Mouse (Mus musculus): ENCODE results near the gene Pcsk4. TPM values are rescaled to one million over a fixed set of nuclear protein-coding genes. Genes with fewer than 3 reads are reported as not detected.

Pcsk4 gene
- polyA plus RNA-seq, 1 experiment from 2014 or later: 8.2 TPM

DNA sequence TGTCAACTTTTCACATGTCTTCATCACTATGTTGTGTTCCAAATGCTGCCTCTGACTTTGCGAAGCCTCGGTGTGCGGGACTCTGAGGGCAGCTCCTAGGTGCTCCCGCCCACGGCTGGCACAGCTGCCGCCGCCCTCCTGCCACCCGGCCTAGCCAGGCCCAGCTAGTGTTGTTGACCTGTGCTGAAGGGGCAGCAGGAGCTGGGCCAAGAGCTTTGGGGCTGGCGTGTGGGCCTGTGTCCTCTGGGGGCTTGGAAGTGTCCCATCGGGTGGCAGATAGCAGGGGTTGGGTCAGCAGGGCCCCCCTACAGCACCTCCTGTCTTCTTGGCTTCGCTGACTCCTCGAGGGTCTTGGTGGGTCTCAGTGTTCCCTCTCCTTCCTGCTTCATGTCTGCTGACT is 50.0 kb downstream of the Pcsk4 start:
- peaks cover 9% of the 10 kb centered on the region for H3K4me1 ChIP-seq
- no peak overlapping the region for H3K4me2 ChIP-seq
- 96% methylated on average over 12 of the region's 12 CpGs for WGBS
- H3K36me3 ChIP-seq: peaks cover 88% of the 10 kb centered on the region
- no peaks in the 10 kb centered on the region for H3K27me3 ChIP-seq (replicated peaks)
- no peak overlapping the region for H3K4me3 ChIP-seq (replicated peaks)
- no peaks in the 10 kb centered on the region for H3K9me3 ChIP-seq (replicated peaks)
- no peak overlapping the region for H3K9ac ChIP-seq (replicated peaks)
- ATAC-seq (ENCODE audit: low FRiP score): no peak
- H3K27ac ChIP-seq (replicated peaks): no peak overlapping the region

DNA sequence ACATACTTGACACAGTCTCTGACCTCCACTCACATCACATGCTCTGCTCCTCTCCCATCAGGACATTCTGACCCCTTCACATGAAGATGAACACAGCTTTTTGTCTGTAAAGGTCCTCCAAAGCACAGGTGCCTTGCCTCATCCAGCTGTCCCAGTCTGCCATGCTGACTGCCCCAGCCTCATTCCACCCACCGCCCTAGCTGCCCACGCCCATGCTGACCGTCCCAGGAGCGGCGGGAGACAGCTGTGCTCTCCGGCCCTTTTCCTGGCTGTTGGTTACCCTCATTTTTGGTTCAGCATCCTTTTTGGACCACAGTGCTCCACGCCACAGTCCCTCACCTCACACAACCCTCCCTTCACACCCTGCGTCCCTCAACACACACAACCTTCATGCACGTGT is 50.9 kb downstream of the Pcsk4 start:
- no peak overlapping the region for H3K4me3 ChIP-seq (replicated peaks)
- H3K27ac ChIP-seq (replicated peaks): no peak overlapping the region
- WGBS: 96% methylated on average over 9 of the region's 9 CpGs
- no peak for ATAC-seq (ENCODE audit: low FRiP score)
- no peaks in the 10 kb centered on the region for H3K9me3 ChIP-seq (replicated peaks)
- H3K4me2 ChIP-seq: no peak overlapping the region
- no peak overlapping the region for H3K9ac ChIP-seq (replicated peaks)
- H3K36me3 ChIP-seq: peaks cover 79% of the 10 kb centered on the region
- no peaks in the 10 kb centered on the region for H3K27me3 ChIP-seq (replicated peaks)
- H3K4me1 ChIP-seq: peaks cover 16% of the 10 kb centered on the region

DNA sequence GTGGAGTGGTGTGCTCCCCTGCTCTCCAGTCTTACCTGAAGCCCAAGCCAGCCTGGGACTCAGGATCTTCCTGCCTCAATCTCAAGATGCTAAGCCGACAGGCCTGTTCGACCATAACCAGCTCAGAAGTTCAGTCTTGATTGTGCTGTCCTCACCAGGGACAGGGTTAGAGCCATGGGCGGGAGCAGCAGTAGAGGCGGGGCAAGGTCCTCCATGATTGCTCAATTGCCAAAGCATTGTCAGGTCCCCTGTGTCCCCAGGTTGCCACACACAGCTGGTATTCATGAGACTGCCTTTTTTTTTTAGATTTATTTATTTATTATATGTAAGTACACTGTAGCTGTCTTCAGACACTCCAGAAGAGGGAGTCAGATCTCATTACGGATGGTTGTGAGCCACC is 53.1 kb downstream of the Pcsk4 start:
- Histone ChIP-seq H3K9me3 (replicated peaks) (no peaks in the 10 kb centered on the region), H3K4me2 (no peak overlapping the region), H3K9ac (replicated peaks) (no peak overlapping the region), H3K27ac (replicated peaks) (no peak overlapping the region), H3K4me3 (replicated peaks) (no peak overlapping the region), H3K4me1 (peaks cover 17% of the 10 kb centered on the region), H3K27me3 (replicated peaks) (no peaks in the 10 kb centered on the region), H3K36me3 (peaks cover 65% of the 10 kb centered on the region)
- ATAC-seq (ENCODE audit: low FRiP score): no peak
- WGBS: 86% methylated on average over 5 of the region's 5 CpGs

DNA sequence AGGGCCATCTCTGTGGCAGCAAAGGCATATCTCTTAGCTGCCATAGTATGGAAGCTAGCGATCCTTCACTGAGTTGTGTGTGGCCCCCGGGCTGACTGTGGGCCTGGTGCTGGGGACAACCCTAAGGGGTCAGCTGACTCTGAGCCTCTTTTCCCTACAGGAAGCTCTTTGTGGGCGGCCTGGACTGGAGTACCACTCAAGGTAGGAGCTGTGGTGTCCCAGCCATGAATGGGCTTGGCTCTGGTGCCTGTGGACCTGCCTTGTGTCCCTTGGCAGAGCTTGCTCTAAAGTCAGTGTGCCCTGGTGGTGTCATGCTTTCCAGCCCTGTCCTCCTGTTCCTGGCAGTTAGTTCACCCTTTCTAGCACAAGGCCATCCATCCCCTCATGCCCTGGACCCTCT is 55.5 kb downstream of the Pcsk4 start:
- ATAC-seq (ENCODE audit: low FRiP score): no peak
- Histone ChIP-seq H3K9me3 (replicated peaks) (no peaks in the 10 kb centered on the region), H3K27me3 (replicated peaks) (no peaks in the 10 kb centered on the region), H3K27ac (replicated peaks) (no peak overlapping the region), H3K4me1 (peaks cover 39% of the 10 kb centered on the region), H3K4me2 (no peak overlapping the region), H3K9ac (replicated peaks) (no peak overlapping the region), H3K4me3 (replicated peaks) (no peak overlapping the region), H3K36me3 (peaks cover 43% of the 10 kb centered on the region)
- 89% methylated on average over 3 of the region's 3 CpGs for WGBS

DNA sequence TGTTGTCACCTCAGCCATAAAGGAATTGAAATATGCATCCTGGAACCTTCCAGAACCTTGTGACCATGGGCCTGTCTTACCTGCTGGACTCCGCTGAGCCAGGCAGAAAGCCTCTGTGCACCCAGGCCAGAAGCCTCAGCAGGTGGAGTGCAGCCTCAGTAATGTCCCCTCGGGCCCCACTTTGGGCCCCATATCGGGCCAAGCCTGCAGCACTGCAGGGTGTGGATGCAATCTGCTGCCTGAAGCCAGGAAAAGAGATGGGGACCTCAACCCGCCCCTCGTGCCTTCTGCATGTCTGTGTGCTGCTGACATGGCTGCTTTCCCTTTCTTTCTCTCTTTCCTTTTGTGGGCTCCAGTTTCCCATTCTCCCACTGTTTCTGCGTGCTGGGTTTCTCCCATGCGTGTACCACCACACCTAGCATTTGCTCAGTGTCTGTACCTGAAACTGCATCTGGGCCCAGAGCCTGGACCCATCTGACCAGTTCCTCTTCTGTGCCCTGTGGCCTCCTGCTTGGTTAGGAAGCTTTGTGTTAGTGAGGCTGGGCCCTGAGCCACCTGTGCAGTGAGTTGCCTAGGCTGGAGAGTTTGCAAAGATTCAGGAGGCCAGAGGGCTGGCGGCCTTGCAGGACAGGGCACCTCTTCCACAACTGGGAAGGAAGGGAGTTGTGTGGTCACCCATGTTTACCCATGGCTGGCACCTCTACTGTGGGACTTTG is 57.3 kb downstream of the Pcsk4 start:
- Histone ChIP-seq H3K9me3 (replicated peaks) (no peaks in the 10 kb centered on the region), H3K4me3 (replicated peaks) (no peak overlapping the region), H3K4me2 (no peak overlapping the region), H3K9ac (replicated peaks) (no peak overlapping the region; the same call in 1 of the 2 replicates), H3K27me3 (replicated peaks) (no peaks in the 10 kb centered on the region), H3K4me1 (peaks cover 58% of the 10 kb centered on the region), H3K27ac (replicated peaks) (no peak overlapping the region), H3K36me3 (peaks cover 24% of the 10 kb centered on the region)
- ATAC-seq (ENCODE audit: low FRiP score): no peak
- 89% methylated on average over 8 of the region's 8 CpGs for WGBS

Small RNAs within 50 kb of the gene (microRNA-seq; reads per million reads assigned to microRNA genes)
- not detected for gene Mir6911

Other genes with a start within 250 kb of the Pcsk4 start
- gene Sbno2, start 223.9 kb downstream of the Pcsk4 start, polyA plus RNA-seq (2015; fragmentation: Nextera tagmentation; extraction: Ambion mirVana): 11.7 and 12.8 TPM in 2 replicates
- 16.9 and 17.3 TPM in 2 replicates for gene Stk11, start 213.7 kb downstream of the Pcsk4 start, polyA plus RNA-seq (2015; fragmentation: Nextera tagmentation; extraction: Ambion mirVana)
- gene Atp5d, start 190.9 kb downstream of the Pcsk4 start, polyA plus RNA-seq (2015; fragmentation: Nextera tagmentation; extraction: Ambion mirVana): 553 and 558 TPM in 2 replicates
- gene Cbarp, start 188.7 kb downstream of the Pcsk4 start, polyA plus RNA-seq (2015; fragmentation: Nextera tagmentation; extraction: Ambion mirVana): 91.9 and 93.0 TPM in 2 replicates
- 19.4 and 20.5 TPM in 2 replicates for gene Midn, start 181.2 kb downstream of the Pcsk4 start, polyA plus RNA-seq (2015; fragmentation: Nextera tagmentation; extraction: Ambion mirVana)
- gene Cirbp, start 163.5 kb downstream of the Pcsk4 start, polyA plus RNA-seq (2015; fragmentation: Nextera tagmentation; extraction: Ambion mirVana): 284 and 345 TPM in 2 replicates
- 13.5 and 14.3 TPM in 2 replicates for gene 1600002K03Rik, start 156.6 kb downstream of the Pcsk4 start, polyA plus RNA-seq (2015; fragmentation: Nextera tagmentation; extraction: Ambion mirVana)
- 25.9 and 31.2 TPM in 2 replicates for gene Efna2, start 150.0 kb downstream of the Pcsk4 start, polyA plus RNA-seq (2015; fragmentation: Nextera tagmentation; extraction: Ambion mirVana)
- 46.8 and 49.6 TPM in 2 replicates for gene Mum1, start 103.1 kb downstream of the Pcsk4 start, polyA plus RNA-seq (2015; fragmentation: Nextera tagmentation; extraction: Ambion mirVana)
- gene Ndufs7, start 80.4 kb downstream of the Pcsk4 start, polyA plus RNA-seq (2015; fragmentation: Nextera tagmentation; extraction: Ambion mirVana): 353 and 368 TPM in 2 replicates
- 27.9 and 34.6 TPM in 2 replicates for gene Gamt, start 68.5 kb downstream of the Pcsk4 start, polyA plus RNA-seq (2015; fragmentation: Nextera tagmentation; extraction: Ambion mirVana)
- 48.6 and 50.4 TPM in 2 replicates for gene Dazap1, start 68.0 kb downstream of the Pcsk4 start, polyA plus RNA-seq (2015; fragmentation: Nextera tagmentation; extraction: Ambion mirVana)
- gene Rps15, start 37.0 kb downstream of the Pcsk4 start, polyA plus RNA-seq (2015; fragmentation: Nextera tagmentation; extraction: Ambion mirVana): 544 and 638 TPM in 2 replicates
- 122 and 144 TPM in 2 replicates for gene Apc2, start 33.5 kb downstream of the Pcsk4 start, polyA plus RNA-seq (2015; fragmentation: Nextera tagmentation; extraction: Ambion mirVana)
- 26.9 and 36.6 TPM in 2 replicates for gene 2310011J03Rik, start 9.0 kb downstream of the Pcsk4 start, polyA plus RNA-seq (2015; fragmentation: Nextera tagmentation; extraction: Ambion mirVana)
- gene Reep6, start 455 bp upstream of the Pcsk4 start, polyA plus RNA-seq (2015; fragmentation: Nextera tagmentation; extraction: Ambion mirVana): 4.3 and 7.3 TPM in 2 replicates
- gene Adamtsl5, start 18.9 kb upstream of the Pcsk4 start, polyA plus RNA-seq (2015; fragmentation: Nextera tagmentation; extraction: Ambion mirVana): 1.6 and 3.6 TPM in 2 replicates
- 3.9 and 6.1 TPM in 2 replicates for gene Plk5, start 27.0 kb upstream of the Pcsk4 start, polyA plus RNA-seq (2015; fragmentation: Nextera tagmentation; extraction: Ambion mirVana)
- gene Mex3d, start 58.2 kb upstream of the Pcsk4 start, polyA plus RNA-seq (2015; fragmentation: Nextera tagmentation; extraction: Ambion mirVana): 9.1 and 14.0 TPM in 2 replicates
- gene Mbd3, start 70.1 kb upstream of the Pcsk4 start, polyA plus RNA-seq (2015; fragmentation: Nextera tagmentation; extraction: Ambion mirVana): 195 and 209 TPM in 2 replicates
- gene Uqcr11, start 77.3 kb upstream of the Pcsk4 start, polyA plus RNA-seq (2015; fragmentation: Nextera tagmentation; extraction: Ambion mirVana): 731 and 790 TPM in 2 replicates
- 33.4 and 51.7 TPM in 2 replicates for gene Tcf3, start 104.1 kb upstream of the Pcsk4 start, polyA plus RNA-seq (2015; fragmentation: Nextera tagmentation; extraction: Ambion mirVana)
- gene Onecut3, start 165.3 kb upstream of the Pcsk4 start, polyA plus RNA-seq (2015; fragmentation: Nextera tagmentation; extraction: Ambion mirVana): 0.63 and 1.0 TPM in 2 replicates
- 1.4 and 1.5 TPM in 2 replicates for gene Atp8b3, start 209.6 kb upstream of the Pcsk4 start, polyA plus RNA-seq (2015; fragmentation: Nextera tagmentation; extraction: Ambion mirVana)
- 29.5 TPM in 2 replicates for gene Rexo1, start 232.1 kb upstream of the Pcsk4 start, polyA plus RNA-seq (2015; fragmentation: Nextera tagmentation; extraction: Ambion mirVana)
- gene Klf16, start 247.8 kb upstream of the Pcsk4 start, polyA plus RNA-seq (2015; fragmentation: Nextera tagmentation; extraction: Ambion mirVana): 6.5 TPM in 2 replicates

Measured in neural tube, embryonic 15.5 days (tissue).